In the genomic region with DNA sequence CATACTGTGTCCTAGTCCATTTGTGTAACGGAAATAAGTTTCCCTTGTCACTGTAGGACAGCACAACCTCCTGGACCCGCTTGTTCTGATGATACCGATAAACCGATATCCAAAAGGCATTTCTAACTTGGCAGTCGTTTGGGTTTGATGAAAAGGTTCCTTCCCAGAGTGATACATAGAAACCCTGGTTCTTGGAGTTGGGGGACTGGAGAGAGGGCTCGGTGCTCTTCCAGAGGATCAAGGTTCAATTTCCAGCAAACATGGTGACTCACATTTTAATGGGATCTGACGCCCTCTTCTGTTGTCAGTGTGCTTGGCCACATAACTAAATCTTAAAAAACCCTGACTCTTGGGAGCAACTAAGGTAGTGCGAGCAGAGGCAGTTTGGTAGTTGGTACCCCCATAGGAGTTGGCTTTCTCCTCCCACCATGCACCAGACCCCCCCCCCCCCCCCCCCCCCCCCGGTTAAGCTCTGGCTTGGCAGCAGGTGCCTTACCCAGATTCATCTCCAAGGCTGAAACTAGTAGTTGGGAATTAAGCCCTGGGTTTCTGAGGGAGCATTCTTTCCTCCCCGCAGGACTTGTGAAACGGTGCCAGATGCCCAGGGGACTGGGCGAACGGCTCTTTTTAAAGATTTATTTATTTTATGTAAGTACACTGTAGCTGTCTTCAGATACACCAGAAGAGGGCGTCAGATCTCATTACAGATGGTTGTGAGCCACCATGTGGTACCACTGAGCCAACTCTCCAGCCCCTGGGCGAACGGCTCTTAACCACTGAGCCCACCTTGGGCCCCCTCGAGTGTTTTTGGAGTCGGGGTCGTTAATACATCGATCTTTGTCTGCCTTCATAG, we compare ENCODE assay signal across 8 mouse cellular contexts. TPM values are rescaled to one million over a fixed set of nuclear protein-coding genes. Genes with fewer than 3 reads are reported as not detected.
DNase-seq lines count a peak whose midpoint lies in the region; ATAC-seq lines count a peak whose summit lies in the region.

No protein-coding gene starts in this region.

- H3K27ac ChIP-seq in hindbrain, embryonic 13.5 days = peak overlapping the region; percentile 80
- H3K27ac ChIP-seq in liver, embryonic 16.5 days (ENCODE audit: low read length) = peak overlapping the region; percentile 85

- peaks cover 41% of the 10 kb centered on the region for H3K36me3 ChIP-seq in megakaryocyte, embryonic 14.5 days (replicated peaks; ENCODE audit: low read length)
- peaks cover 45% of the 10 kb centered on the region for H3K36me3 ChIP-seq in hindbrain, embryonic 13.5 days
- H3K36me3 ChIP-seq in liver, embryonic 16.5 days (ENCODE audit: control insufficient read depth, insufficient read depth) = peaks cover 25% of the 10 kb centered on the region

- H3K9ac ChIP-seq in hindbrain, embryonic 13.5 days = peak overlapping the region; percentile 85
- H3K9ac ChIP-seq in liver, embryonic 16.5 days (ENCODE audit: low read depth, low read length) = peak overlapping the region; percentile 85

- peaks cover 37% of the 10 kb centered on the region for H3K4me1 ChIP-seq in megakaryocyte, embryonic 14.5 days
- peaks cover 20% of the 10 kb centered on the region for H3K4me1 ChIP-seq in hindbrain, embryonic 13.5 days (replicated peaks)
- H3K4me1 ChIP-seq in liver, embryonic 16.5 days (ENCODE audit: control insufficient read depth, low read depth, low read length) = peaks cover 21% of the 10 kb centered on the region

- no peaks in the 10 kb centered on the region for H3K27me3 ChIP-seq in megakaryocyte, embryonic 14.5 days (replicated peaks)
- no peaks in the 10 kb centered on the region for H3K27me3 ChIP-seq in hindbrain, embryonic 13.5 days
- H3K27me3 ChIP-seq in liver, embryonic 16.5 days (ENCODE audit: control insufficient read depth, insufficient read depth, low read depth, low read length) = no peaks in the 10 kb centered on the region

- H3K4me3 ChIP-seq in megakaryocyte, embryonic 14.5 days (replicated peaks) = peak overlapping the region; percentile 98
- peak overlapping the region; percentile 83 for H3K4me3 ChIP-seq in hindbrain, embryonic 13.5 days
- peak overlapping the region; percentile 88 for H3K4me3 ChIP-seq in liver, embryonic 16.5 days (ENCODE audit: low read depth, low read length)

- no peaks in the 10 kb centered on the region for H3K9me3 ChIP-seq in megakaryocyte, embryonic 14.5 days
- H3K9me3 ChIP-seq in hindbrain, embryonic 13.5 days = no peaks in the 10 kb centered on the region
- no peaks in the 10 kb centered on the region for H3K9me3 ChIP-seq in liver, embryonic 16.5 days (replicated peaks; ENCODE audit: control insufficient read depth, low read length)

- DNase-seq in c-Kit-positive CD71-positive TER-119-negative erythroid progenitor cells, embryonic 14.5 days (ENCODE audit: low read depth) = peak; percentile 44
- DNase-seq in telencephalon, adult 2 months (ENCODE audit: low read depth, low spot score) = peak; percentile 34
- no peak for DNase-seq in spleen, postnatal 36 days (ENCODE audit: low spot score in 2 of 2)
- DNase-seq in frontal cortex, postnatal 36 days (ENCODE audit: low spot score in 2 of 2) = no peak

- no peak for ATAC-seq in megakaryocyte, adult 5-6 weeks (ENCODE audit: poor library complexity, severe bottlenecking)
- no peak for ATAC-seq in hindbrain, embryonic 13.5 days (ENCODE audit: low FRiP score)
- peak; percentile 10; the same call in 1 of the 2 replicates for ATAC-seq in liver, embryonic 16.5 days (ENCODE audit: low read depth)

- peak overlapping the region; percentile 95 for H3K4me2 ChIP-seq in hindbrain, embryonic 13.5 days
- peak overlapping the region; percentile 73 for H3K4me2 ChIP-seq in liver, embryonic 16.5 days (ENCODE audit: low read depth, low read length)

- 8% methylated on average over 19 of the region's 20 CpGs for WGBS in hindbrain, embryonic 13.5 days
- WGBS in liver, embryonic 16.5 days (ENCODE audit: insufficient replicate concordance) = 6% methylated on average over 19 of the region's 20 CpGs

RNA-seq across cellular contexts. Expression of gene 2310039H08Rik, which starts 1.1 kb away (rescaled TPM):
- polyA plus RNA-seq in megakaryocyte, embryonic 14.5 days (2012; ENCODE audit: insufficient read depth, low replicate concordance) = 143 and 286 TPM in 2 replicates
- total RNA-seq in megakaryocyte, adult 5-6 weeks (2015) = 8.1 and 8.8 TPM in 2 replicates
- total RNA-seq in megakaryocyte, adult 5-6 weeks (2017) = 5.5 and 10.7 TPM in 2 replicates
- 49.4 and 58.4 TPM in 2 replicates for polyA plus RNA-seq in hindbrain, embryonic 13.5 days (2015; fragmentation: Nextera tagmentation; extraction: Ambion mirVana)
- polyA plus RNA-seq in liver, embryonic 16.5 days (2015; fragmentation: Nextera tagmentation; extraction: Ambion mirVana) = 56.1 and 56.6 TPM in 2 replicates

RNA-seq across cellular contexts. Expression of gene Rpl7l1, which starts 9.0 kb away (rescaled TPM):
- polyA plus RNA-seq in megakaryocyte, embryonic 14.5 days (2012; ENCODE audit: insufficient read depth, low replicate concordance) = 1.1 and 4.7 TPM in 2 replicates
- total RNA-seq in megakaryocyte, adult 5-6 weeks (2015) = 57.4 and 63.0 TPM in 2 replicates
- 78.5 and 81.4 TPM in 2 replicates for total RNA-seq in megakaryocyte, adult 5-6 weeks (2017)
- 92.8 and 113 TPM in 2 replicates for polyA plus RNA-seq in hindbrain, embryonic 13.5 days (2015; fragmentation: Nextera tagmentation; extraction: Ambion mirVana)
- polyA plus RNA-seq in liver, embryonic 16.5 days (2015; fragmentation: Nextera tagmentation; extraction: Ambion mirVana) = 68.9 and 72.2 TPM in 2 replicates

RNA-seq across cellular contexts. Expression of gene Ptcra, which starts 10.0 kb away (rescaled TPM):
- not detected in 2 replicates for polyA plus RNA-seq in megakaryocyte, embryonic 14.5 days (2012; ENCODE audit: insufficient read depth, low replicate concordance)
- not detected in 2 replicates for total RNA-seq in megakaryocyte, adult 5-6 weeks (2015)
- total RNA-seq in megakaryocyte, adult 5-6 weeks (2017) = not detected in 2 replicates
- polyA plus RNA-seq in hindbrain, embryonic 13.5 days (2015; fragmentation: Nextera tagmentation; extraction: Ambion mirVana) = 0.26 and 0.40 TPM in 2 replicates
- polyA plus RNA-seq in liver, embryonic 16.5 days (2015; fragmentation: Nextera tagmentation; extraction: Ambion mirVana) = 0.13 and 0.16 TPM in 2 replicates

RNA-seq across cellular contexts. Expression of gene Cnpy3, which starts 21.5 kb away (rescaled TPM):
- polyA plus RNA-seq in megakaryocyte, embryonic 14.5 days (2012; ENCODE audit: insufficient read depth, low replicate concordance) = 133 and 243 TPM in 2 replicates
- 35.6 and 39.6 TPM in 2 replicates for total RNA-seq in megakaryocyte, adult 5-6 weeks (2015)
- total RNA-seq in megakaryocyte, adult 5-6 weeks (2017) = 109 and 112 TPM in 2 replicates
- polyA plus RNA-seq in hindbrain, embryonic 13.5 days (2015; fragmentation: Nextera tagmentation; extraction: Ambion mirVana) = 66.1 and 67.1 TPM in 2 replicates
- 24.7 TPM in 2 replicates for polyA plus RNA-seq in liver, embryonic 16.5 days (2015; fragmentation: Nextera tagmentation; extraction: Ambion mirVana)

RNA-seq across cellular contexts. Expression of gene Gnmt, which starts 44.5 kb away (rescaled TPM):
- 5.0 TPM in 1 of 2 replicates, not detected in the other for polyA plus RNA-seq in megakaryocyte, embryonic 14.5 days (2012; ENCODE audit: insufficient read depth, low replicate concordance)
- total RNA-seq in megakaryocyte, adult 5-6 weeks (2015) = 0.80 and 1.9 TPM in 2 replicates
- 0.89 and 1.1 TPM in 2 replicates for total RNA-seq in megakaryocyte, adult 5-6 weeks (2017)
- polyA plus RNA-seq in hindbrain, embryonic 13.5 days (2015; fragmentation: Nextera tagmentation; extraction: Ambion mirVana) = 0.90 and 1.5 TPM in 2 replicates
- polyA plus RNA-seq in liver, embryonic 16.5 days (2015; fragmentation: Nextera tagmentation; extraction: Ambion mirVana) = 112 and 152 TPM in 2 replicates

Comparison
In these comparisons a context has a peak if more than half of its experiments do, and no peak if none do; other contexts are left out.
1. DNase-seq: peak in c-Kit-positive CD71-positive TER-119-negative erythroid progenitor cells, embryonic 14.5 days (single experiment) and telencephalon, adult 2 months (single experiment); none in spleen, postnatal 36 days (0 of 2) and frontal cortex, postnatal 36 days (0 of 2).
2. RNA of gene Rpl7l1, which starts 9.0 kb away (polyA plus RNA-seq): 92.8 to 113 TPM in hindbrain, embryonic 13.5 days and 68.9 to 72.2 TPM in liver, embryonic 16.5 days; 1.1 to 4.7 TPM in megakaryocyte, embryonic 14.5 days; every median in the first group is over 10 times any median in the second.
3. Peak in every context shown above with its lines, with median percentiles within 50 percentile points of each other: H3K4me3 ChIP-seq.